ENCODE assay signal across 25 mouse cellular contexts in the genomic region with DNA sequence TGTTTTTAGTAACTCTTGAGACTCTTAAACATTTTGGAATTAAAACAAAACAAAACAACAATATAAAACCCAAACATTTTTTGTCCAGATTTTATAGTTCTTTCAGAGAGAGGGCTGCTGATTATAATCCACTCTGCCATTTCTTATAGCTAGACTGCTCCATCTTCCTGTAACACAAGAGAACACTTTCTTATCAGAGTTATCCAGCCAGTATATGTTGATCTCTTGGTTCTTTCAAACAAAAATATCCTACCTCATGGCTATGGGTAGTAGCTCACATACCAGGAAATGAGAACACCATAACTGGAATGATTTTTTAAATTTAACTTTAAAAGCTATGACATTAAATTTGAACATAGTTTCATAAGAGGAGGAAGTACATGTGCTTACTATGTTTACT.
"Had no signal": no experiment of that assay in that cellular context is flagged by ENCODE, and none has a peak within 500 bp of the region (broad histone marks: within the 10 kb centered on the region; RNA-seq: fewer than 3 reads in every experiment).

No protein-coding gene starts in this region.

- H3K4me3 ChIP-seq: heart, embryonic 10.5 days; heart, embryonic 12.5 days; hindbrain, embryonic 10.5 days; hindbrain, embryonic 13.5 days; hindbrain, embryonic 15.5 days; kidney, embryonic 15.5 days; limb, embryonic 13.5 days; limb, embryonic 15.5 days had no signal

- H3K9ac ChIP-seq: heart, embryonic 12.5 days; hindbrain, embryonic 13.5 days; hindbrain, embryonic 15.5 days; kidney, embryonic 15.5 days; limb, embryonic 13.5 days; limb, embryonic 15.5 days had no signal

- H3K27me3 ChIP-seq: heart, embryonic 12.5 days; hindbrain, embryonic 13.5 days; hindbrain, embryonic 15.5 days; kidney, embryonic 15.5 days; limb, embryonic 13.5 days; limb, embryonic 15.5 days had no signal

- ATAC-seq: hindbrain, postnatal 0 days; intestine, embryonic 16.5 days had no signal

- H3K9me3 ChIP-seq: heart, embryonic 10.5 days; heart, embryonic 12.5 days; hindbrain, embryonic 10.5 days; hindbrain, embryonic 13.5 days; kidney, embryonic 15.5 days; limb, embryonic 13.5 days; limb, embryonic 15.5 days had no signal

- DNase-seq: gastrocnemius, postnatal 14 days; gastrocnemius, postnatal 36 days; heart, adult 18-20 months; heart, postnatal 10 days; heart, postnatal 4 days; kidney, adult 11 months; kidney, adult 2 months; kidney, adult 9 months; kidney, postnatal 14 days; kidney, postnatal 36 days; layer of hippocampus, adult 9-11 months; layer of hippocampus, postnatal 36 days; left cerebral cortex, postnatal 4 days; lung, adult 18-20 months had no signal

- H3K36me3 ChIP-seq: heart, embryonic 10.5 days; heart, embryonic 12.5 days; hindbrain, embryonic 10.5 days; hindbrain, embryonic 13.5 days; hindbrain, embryonic 15.5 days; kidney, embryonic 15.5 days; limb, embryonic 13.5 days; limb, embryonic 15.5 days had no signal

- H3K4me1 ChIP-seq: heart, embryonic 10.5 days; heart, embryonic 12.5 days; hindbrain, embryonic 10.5 days; hindbrain, embryonic 13.5 days; hindbrain, embryonic 15.5 days; kidney, embryonic 15.5 days; limb, embryonic 13.5 days; limb, embryonic 15.5 days had no signal

- H3K4me2 ChIP-seq: heart, embryonic 12.5 days; hindbrain, embryonic 13.5 days; hindbrain, embryonic 15.5 days; kidney, embryonic 15.5 days; limb, embryonic 13.5 days; limb, embryonic 15.5 days had no signal

- H3K27ac ChIP-seq: heart, embryonic 10.5 days; hindbrain, embryonic 10.5 days; hindbrain, embryonic 13.5 days; hindbrain, embryonic 15.5 days; hindbrain, postnatal 0 days; kidney, embryonic 15.5 days; kidney, postnatal 0 days; limb, embryonic 13.5 days; limb, embryonic 15.5 days had no signal
